Mouse (Mus musculus) C2C12 (cell line): ENCODE data around the gene Mrpl33. TPM values are rescaled to one million over a fixed set of nuclear protein-coding genes. Genes with fewer than 3 reads are reported as not detected.
A peak's percentile ranks its signal among the peaks of the same experiment; 100 is the strongest.
"Not testable (repeated sequence)": the region's sequence is repeated elsewhere in the genome, so short reads cannot be mapped to it uniquely, and the experiment has no call there.

ENCODE experiments used
- H3K27me3 ChIP-seq: one replicate; pipeline ENCODE4 v1.6.1; 2011; ENCODE audit not compliant: control insufficient read depth, insufficient read depth, insufficient read length
- H3K36me3 ChIP-seq: one replicate; pipeline ENCODE4 v1.6.1; 2011; ENCODE audit not compliant: control insufficient read depth, insufficient read depth
- H3K4me3 ChIP-seq: one replicate; pipeline ENCODE4 v1.5.1; 2011; ENCODE audit warnings: mild to moderate bottlenecking, control low read depth; ENCODE audit not compliant: poor library complexity, insufficient read depth, severe bottlenecking
- H3K79me2 ChIP-seq: one replicate; pipeline ENCODE4 v1.6.1; 2011; ENCODE audit not compliant: control insufficient read depth, insufficient read depth
- H3K79me3 ChIP-seq: one replicate; pipeline ENCODE4 v1.6.1; 2011; ENCODE audit warnings: low read depth, control low read depth
- H3ac ChIP-seq: one replicate; pipeline ENCODE3; 2011; ENCODE audit warnings: low read depth; ENCODE audit not compliant: control insufficient read depth, insufficient read length
- CEBPB ChIP-seq: IDR thresholded peaks from one replicate; pipeline ENCODE4 v1.6.1; 2011; ENCODE audit warnings: low read depth, mild to moderate bottlenecking, control low read depth, moderate library complexity
- CTCF ChIP-seq: IDR thresholded peaks from one replicate; pipeline ENCODE4 v1.5.1; 2011; ENCODE audit not compliant: control insufficient read depth, insufficient read depth, insufficient read length
- FOSL1 ChIP-seq: IDR thresholded peaks from one replicate; pipeline ENCODE4 v1.8.0; 2011; ENCODE audit warnings: mild to moderate bottlenecking, low read length; ENCODE audit not compliant: poor library complexity, insufficient read depth, severe bottlenecking
- MAX ChIP-seq: IDR thresholded peaks from one replicate; pipeline ENCODE4 v1.6.1; 2011; ENCODE audit warnings: mild to moderate bottlenecking, control low read depth
- MYOD1 ChIP-seq: IDR thresholded peaks from one replicate; pipeline ENCODE4 v1.6.1; 2011; ENCODE audit warnings: low read depth; ENCODE audit not compliant: control insufficient read depth, insufficient read length
- MYOG ChIP-seq: IDR thresholded peaks from one replicate; pipeline ENCODE4 v1.6.1; 2011; ENCODE audit not compliant: control insufficient read depth, insufficient read length; ENCODE audit errors: extremely low read depth
- USF1 ChIP-seq: IDR thresholded peaks from one replicate; pipeline ENCODE4 v1.6.1; 2011; ENCODE audit warnings: low read depth, mild to moderate bottlenecking, control low read depth, moderate library complexity
- polyA plus RNA-seq: library from polyadenylated mRNA; unstranded; fragments of >200 nt; fragmentation: generic; extraction: Trizol; gene quantifications from one replicate; pipeline ENCODE4 v1.2.1, GENCODE M21; 2012; ENCODE audit warnings: missing spikeins

Mrpl33 gene
- polyA plus RNA-seq, 1 experiment = 228 TPM

- H3ac ChIP-seq = no peak overlapping the region
- H3K27me3 ChIP-seq = no peaks in the 10 kb centered on the region
- peaks cover 68% of the 10 kb centered on the region for H3K79me2 ChIP-seq
- no peak overlapping the region for H3K4me3 ChIP-seq
- peaks cover 74% of the 10 kb centered on the region for H3K36me3 ChIP-seq
- TF ChIP-seq CEBPB (no peak), MAX (no peak), MYOD1 (no peak), USF1 (no peak), MYOG (no peak), FOSL1 (no peak), CTCF (no peak)
- H3K79me3 ChIP-seq = peaks cover 51% of the 10 kb centered on the region
Observed at GRCm38 (mm10) chr5:31620326-31620725, 23.6 kb downstream of the Mrpl33 start.

DNA sequence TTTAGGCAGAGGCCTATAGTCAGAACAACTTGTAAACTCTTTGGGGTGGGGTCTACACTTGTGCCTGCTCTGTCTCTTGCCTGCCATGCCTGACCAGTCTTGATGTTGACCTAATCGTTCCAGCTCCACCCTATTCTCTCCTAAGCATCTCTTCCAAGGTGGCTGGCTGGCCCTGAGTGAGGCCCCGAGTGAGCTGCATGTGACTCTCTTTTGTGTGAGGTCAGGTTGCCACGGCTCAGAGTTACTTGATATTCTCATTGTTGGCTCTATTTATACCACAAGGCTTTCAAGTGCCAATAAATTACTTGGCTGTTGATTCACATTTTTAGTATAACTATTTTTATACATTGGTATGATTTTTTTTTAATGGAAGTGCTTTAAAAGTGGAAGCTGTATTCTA is 30.4 kb downstream of the Mrpl33 start:
- TF ChIP-seq MYOD1 = no peak
- peak; percentile 73 for TF ChIP-seq USF1
- Histone ChIP-seq H3K79me3 (peaks cover 2% of the 10 kb centered on the region), H3K79me2 (peaks cover under 1% of the 10 kb centered on the region), H3K27me3 (no peaks in the 10 kb centered on the region), H3K4me3 (no peak overlapping the region), H3K36me3 (peaks cover 12% of the 10 kb centered on the region), H3ac (no peak overlapping the region)

DNA sequence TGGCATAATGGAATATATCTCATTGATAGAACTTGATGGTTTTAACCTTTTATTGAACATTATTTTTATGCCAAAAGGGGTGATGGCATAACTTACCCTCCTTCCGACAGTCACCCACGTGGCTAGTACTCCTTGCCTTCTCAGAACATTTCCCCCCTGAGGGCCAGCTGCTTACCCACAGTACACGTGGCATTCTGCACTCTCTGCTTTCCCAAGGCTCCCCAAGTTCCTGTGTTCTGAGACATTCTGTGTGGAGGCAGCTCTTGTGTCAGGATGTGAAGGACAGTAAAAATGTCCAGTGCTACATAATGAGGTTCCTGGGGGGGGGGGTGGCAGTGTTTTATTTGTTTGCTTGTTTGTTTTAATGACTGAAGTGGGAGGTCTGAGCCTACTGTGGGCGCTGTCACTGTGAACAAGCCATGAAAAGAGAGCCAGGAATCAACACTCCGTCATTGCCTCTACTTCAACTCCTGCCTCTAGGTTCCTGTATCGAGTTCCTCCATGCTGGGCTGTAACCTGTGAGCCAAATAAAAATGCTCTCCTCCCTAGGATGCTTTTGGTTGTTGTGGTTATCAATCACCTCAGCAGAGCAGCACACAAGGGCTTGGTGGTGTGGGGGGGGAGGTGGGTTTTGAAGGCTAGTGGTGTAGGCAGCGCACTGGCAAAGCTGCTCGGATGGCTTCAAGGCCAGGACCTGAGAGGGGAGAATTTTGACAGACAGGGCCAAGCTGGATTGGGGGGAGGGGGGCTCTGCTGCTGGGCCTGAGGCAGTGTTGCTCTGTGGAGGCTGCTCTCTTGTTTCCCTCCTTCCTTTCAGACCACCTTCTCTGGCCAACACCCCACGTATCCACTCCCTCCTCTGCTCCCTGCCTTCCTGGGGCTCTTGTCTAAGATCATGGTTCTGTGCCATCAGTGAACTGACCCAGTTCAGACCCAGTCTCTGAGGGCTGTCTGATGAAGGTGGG is 31.1 kb downstream of the Mrpl33 start:
- H3K79me2 ChIP-seq = no peaks in the 10 kb centered on the region
- no peaks in the 10 kb centered on the region for H3K79me3 ChIP-seq
- no peak overlapping the region for H3K4me3 ChIP-seq
- H3K36me3 ChIP-seq = peaks cover 6% of the 10 kb centered on the region
- TF ChIP-seq MAX (peak; percentile 66), USF1 (peak; percentile 44), MYOD1 (peak; percentile 23), FOSL1 (no peak)
- no peak overlapping the region for H3ac ChIP-seq
- no peaks in the 10 kb centered on the region for H3K27me3 ChIP-seq

GRCm38 (mm10) chr5:31628555-31628954 is 31.8 kb downstream of the Mrpl33 start:
- no peaks in the 10 kb centered on the region for H3K27me3 ChIP-seq
- TF ChIP-seq MAX = no peak
- peak; percentile 58 for TF ChIP-seq CEBPB

DNA sequence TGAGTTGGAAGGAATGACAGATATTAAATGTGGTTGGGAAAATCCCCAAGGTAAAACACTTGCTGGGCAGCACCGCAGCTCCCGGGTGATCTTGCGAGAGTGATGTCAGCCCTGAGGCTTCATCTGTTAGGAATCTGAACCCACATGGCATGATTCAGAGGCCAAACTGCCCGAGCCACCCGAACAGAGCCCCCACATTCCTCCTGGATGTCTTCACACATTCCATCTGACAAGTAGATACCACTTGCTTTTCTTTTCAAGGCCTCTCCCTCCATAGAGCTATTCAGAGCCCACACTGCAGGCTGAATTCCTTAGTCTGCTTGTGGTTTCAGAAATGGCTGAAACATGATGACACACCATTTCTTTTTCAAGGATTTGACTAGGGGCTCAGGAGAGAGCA is 33.3 kb downstream of the Mrpl33 start:
- no peak overlapping the region for H3K4me3 ChIP-seq
- TF ChIP-seq CEBPB (no peak), MAX (peak; percentile 71), FOSL1 (peak; percentile 50)
- H3K79me3 ChIP-seq = no peaks in the 10 kb centered on the region

More at GRCm38 (mm10) chr5:31628555-31628954, 31.8 kb downstream of the Mrpl33 start:
- peaks cover 2% of the 10 kb centered on the region for H3K36me3 ChIP-seq
- no peaks in the 10 kb centered on the region for H3K79me2 ChIP-seq
- H3K79me3 ChIP-seq = no peaks in the 10 kb centered on the region
- H3ac ChIP-seq = no peak overlapping the region
- H3K4me3 ChIP-seq = no peak overlapping the region

GRCm38 (mm10) chr5:31631169-31631568 is 34.4 kb downstream of the Mrpl33 start:
- H3K36me3 ChIP-seq, H3K79me3 ChIP-seq, H3ac ChIP-seq, H3K27me3 ChIP-seq, H3K79me2 ChIP-seq, H3K4me3 ChIP-seq: not testable (repeated sequence)

More for the DNA sequence above, 33.3 kb downstream of the Mrpl33 start:
- H3K27me3 ChIP-seq = no peaks in the 10 kb centered on the region
- no peaks in the 10 kb centered on the region for H3K36me3 ChIP-seq
- H3K79me2 ChIP-seq = no peaks in the 10 kb centered on the region
- H3ac ChIP-seq = no peak overlapping the region
